Mouse (Mus musculus) brown adipose tissue, adult 24 weeks (tissue): ENCODE results near the gene Btbd3. TPM values are rescaled to one million over a fixed set of nuclear protein-coding genes. Genes with fewer than 3 reads are reported as not detected.
A peak's percentile ranks its signal among the peaks of the same experiment; 100 is the strongest.

ENCODE experiments used
- H3K27ac ChIP-seq: fragments of 200-500 bp; replicated peaks from 2 replicates; pipeline ENCODE4 v1.5.1; 2012; ENCODE audit warnings: low read depth, mild to moderate bottlenecking, low read length
- H3K4me1 ChIP-seq: fragments of 200-500 bp; 2 replicates; pipeline ENCODE4 v1.6.1; 2012; ENCODE audit warnings: low read length, mixed read lengths; ENCODE audit not compliant: control insufficient read depth, insufficient read depth, insufficient read length
- H3K4me3 ChIP-seq: fragments of 200-500 bp; 2 replicates; pipeline ENCODE4 v1.5.1; 2012; ENCODE audit warnings: low read depth, mild to moderate bottlenecking, low read length, moderate library complexity; ENCODE audit not compliant: insufficient read depth
- polyA plus RNA-seq: library from polyadenylated mRNA; stranded (reverse); fragments of >200 nt; gene quantifications from 2 replicates; pipeline ENCODE4 v1.2.4, GENCODE M21; 2012; ENCODE audit not compliant: missing spikeins, insufficient read depth, insufficient read length

Btbd3 gene
- polyA plus RNA-seq, 1 experiment, result 9.1 TPM

- Histone ChIP-seq H3K27ac (no peak overlapping the region), H3K4me1 (no peaks in the 10 kb centered on the region), H3K4me3 (no peak overlapping the region)
Measured at GRCm38 (mm10) chr2:138403046-138403445, 146.7 kb downstream of the Btbd3 start.

GRCm38 (mm10) chr2:138405753-138406528 lies 149.6 kb downstream of the Btbd3 start:
- Histone ChIP-seq H3K4me1 (no peaks in the 10 kb centered on the region), H3K4me3 (no peak overlapping the region), H3K27ac (no peak overlapping the region)

- H3K27ac ChIP-seq, result no peak overlapping the region
- H3K4me3 ChIP-seq, result no peak overlapping the region
- H3K4me1 ChIP-seq, result no peaks in the 10 kb centered on the region
Measured at GRCm38 (mm10) chr2:138406703-138407102, 150.3 kb downstream of the Btbd3 start.

GRCm38 (mm10) chr2:138412537-138412936 lies 156.2 kb downstream of the Btbd3 start:
- no peak overlapping the region for H3K4me3 ChIP-seq
- H3K4me1 ChIP-seq, result no peaks in the 10 kb centered on the region
- H3K27ac ChIP-seq, result no peak overlapping the region

- no peak overlapping the region for H3K27ac ChIP-seq
- H3K4me3 ChIP-seq, result no peak overlapping the region
- no peaks in the 10 kb centered on the region for H3K4me1 ChIP-seq
Measured at GRCm38 (mm10) chr2:138422321-138422720, 166.0 kb downstream of the Btbd3 start.

GRCm38 (mm10) chr2:138431991-138432390 lies 175.6 kb downstream of the Btbd3 start:
- H3K4me1 ChIP-seq, result no peaks in the 10 kb centered on the region; the same call in none of the 2 replicates
- H3K4me3 ChIP-seq, result no peak overlapping the region
- peak overlapping the region; percentile 54; the same call in 1 of the 2 replicates for H3K27ac ChIP-seq

GRCm38 (mm10) chr2:138446466-138446865 lies 190.1 kb downstream of the Btbd3 start:
- no peak overlapping the region for H3K4me3 ChIP-seq
- no peaks in the 10 kb centered on the region for H3K4me1 ChIP-seq
- H3K27ac ChIP-seq, result no peak overlapping the region

- Histone ChIP-seq H3K4me1 (no peaks in the 10 kb centered on the region), H3K4me3 (no peak overlapping the region), H3K27ac (no peak overlapping the region)
Measured at GRCm38 (mm10) chr2:138446943-138447342, 190.6 kb downstream of the Btbd3 start.

- Histone ChIP-seq H3K27ac (no peak overlapping the region), H3K4me1 (no peaks in the 10 kb centered on the region), H3K4me3 (no peak overlapping the region)
Measured at GRCm38 (mm10) chr2:138447681-138448080, 191.3 kb downstream of the Btbd3 start.

- Histone ChIP-seq H3K4me1 (no peaks in the 10 kb centered on the region), H3K4me3 (no peak overlapping the region), H3K27ac (no peak overlapping the region)
Measured at GRCm38 (mm10) chr2:138468046-138468572, 211.7 kb downstream of the Btbd3 start.

- Histone ChIP-seq H3K4me1 (no peaks in the 10 kb centered on the region), H3K4me3 (no peak overlapping the region), H3K27ac (no peak overlapping the region)
Measured at GRCm38 (mm10) chr2:138473407-138473806, 217.0 kb downstream of the Btbd3 start.

- Histone ChIP-seq H3K27ac (no peak overlapping the region), H3K4me3 (no peak overlapping the region), H3K4me1 (no peaks in the 10 kb centered on the region)
Measured at GRCm38 (mm10) chr2:138476486-138476885, 220.1 kb downstream of the Btbd3 start.

GRCm38 (mm10) chr2:138477278-138477677 lies 220.9 kb downstream of the Btbd3 start:
- H3K4me3 ChIP-seq, result no peak overlapping the region
- H3K4me1 ChIP-seq, result no peaks in the 10 kb centered on the region
- H3K27ac ChIP-seq, result no peak overlapping the region

- Histone ChIP-seq H3K4me1 (no peaks in the 10 kb centered on the region), H3K27ac (no peak overlapping the region), H3K4me3 (no peak overlapping the region)
Measured at GRCm38 (mm10) chr2:138482541-138482940, 226.2 kb downstream of the Btbd3 start.

GRCm38 (mm10) chr2:138484871-138485270 lies 228.5 kb downstream of the Btbd3 start:
- Histone ChIP-seq H3K4me3 (no peak overlapping the region), H3K27ac (no peak overlapping the region), H3K4me1 (no peaks in the 10 kb centered on the region)
